Mouse (Mus musculus) testis, adult 2 months (tissue): Measurements from ENCODE around the gene Tctex1d1. TPM values are rescaled to one million over a fixed set of nuclear protein-coding genes. Genes with fewer than 3 reads are reported as not detected.

ENCODE experiments used
- H3K27ac ChIP-seq: fragments of 200-500 bp; 2 replicates; pipeline ENCODE4 v1.5.1; 2012; ENCODE audit warnings: low read depth, low read length; ENCODE audit not compliant: control insufficient read depth, insufficient read depth
- H3K27me3 ChIP-seq: fragments of 200-500 bp; 2 replicates; pipeline ENCODE4 v1.6.1; 2012; ENCODE audit warnings: mild to moderate bottlenecking, low read length, moderate library complexity; ENCODE audit not compliant: control insufficient read depth, insufficient read depth
- H3K36me3 ChIP-seq: fragments of 200-500 bp; 2 replicates; pipeline ENCODE4 v1.6.1; 2012; ENCODE audit warnings: mild to moderate bottlenecking, low read length; ENCODE audit not compliant: control insufficient read depth, insufficient read depth
- H3K4me1 ChIP-seq: fragments of 200-500 bp; 2 replicates; pipeline ENCODE4 v1.6.1; 2012; ENCODE audit warnings: low read length; ENCODE audit not compliant: control insufficient read depth, insufficient read depth
- H3K4me3 ChIP-seq: fragments of 200-500 bp; 2 replicates; pipeline ENCODE4 v1.5.1; 2012; ENCODE audit warnings: low read depth, mild to moderate bottlenecking, low read length, moderate library complexity, mixed read lengths; ENCODE audit not compliant: control insufficient read depth
- CTCF ChIP-seq: fragments of 200-500 bp; IDR thresholded peaks from 2 replicates; pipeline ENCODE4 v1.5.1; 2012; ENCODE audit warnings: low read depth, mild to moderate bottlenecking, inconsistent platforms, low read length, moderate library complexity; ENCODE audit not compliant: control insufficient read depth, insufficient read depth, insufficient replicate concordance
- POLR2A ChIP-seq: fragments of 200-500 bp; IDR thresholded peaks from 2 replicates; pipeline ENCODE4 v1.6.1; 2012; ENCODE audit warnings: low read depth, mild to moderate bottlenecking, inconsistent platforms, low read length, moderate library complexity; ENCODE audit not compliant: control insufficient read depth
- polyA plus RNA-seq: library from polyadenylated mRNA; depleted of rRNA; stranded (reverse); fragments of >200 nt; gene quantifications from 2 replicates; pipeline ENCODE4 v1.2.3, GENCODE M21; 2012; rRNA removed

Gene Tctex1d1
- polyA plus RNA-seq, 1 experiment = 417 TPM

- no peak overlapping the region for H3K27ac ChIP-seq
- H3K4me3 ChIP-seq = no peak overlapping the region
- peaks cover 1% of the 10 kb centered on the region; the same call in 1 of the 2 replicates for H3K36me3 ChIP-seq
- no peaks in the 10 kb centered on the region for H3K27me3 ChIP-seq
- H3K4me1 ChIP-seq = no peaks in the 10 kb centered on the region
- TF ChIP-seq CTCF (no peak), POLR2A (no peak)
Measured at GRCm38 (mm10) chr4:103039103-103039837, 60.9 kb downstream of the Tctex1d1 start.

- Histone ChIP-seq H3K27ac (no peak overlapping the region), H3K4me1 (no peaks in the 10 kb centered on the region), H3K4me3 (no peak overlapping the region), H3K27me3 (no peaks in the 10 kb centered on the region), H3K36me3 (peaks cover 1% of the 10 kb centered on the region; the same call in 1 of the 2 replicates)
- TF ChIP-seq POLR2A = no peak
- TF ChIP-seq CTCF = no peak
Measured at GRCm38 (mm10) chr4:103039838-103040191, 61.4 kb downstream of the Tctex1d1 start.

GRCm38 (mm10) chr4:103042997-103043396, 64.6 kb downstream of the Tctex1d1 start:
- Histone ChIP-seq H3K36me3 (peaks cover 1% of the 10 kb centered on the region; the same call in 1 of the 2 replicates), H3K27ac (no peak overlapping the region), H3K4me3 (no peak overlapping the region), H3K4me1 (no peaks in the 10 kb centered on the region), H3K27me3 (no peaks in the 10 kb centered on the region)
- TF ChIP-seq POLR2A (no peak), CTCF (no peak)

DNA sequence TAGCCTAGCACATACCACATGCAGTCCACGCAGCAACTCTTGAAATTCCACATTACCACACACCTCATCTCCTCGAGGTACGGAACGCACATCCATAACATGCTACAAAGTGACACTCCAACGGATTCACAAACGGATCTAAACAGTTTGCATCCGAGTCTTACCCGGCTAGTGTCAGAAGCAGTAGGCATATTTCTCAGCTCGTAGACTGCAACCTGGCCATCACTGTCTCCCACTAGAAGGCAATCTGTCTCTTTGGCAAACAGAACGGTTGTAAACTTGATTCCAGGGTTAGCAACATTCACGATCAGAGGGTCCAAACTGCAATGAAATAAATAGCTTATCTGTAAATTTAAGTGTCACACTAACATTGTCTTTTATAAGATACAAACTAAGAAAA, 69.6 kb downstream of the Tctex1d1 start:
- Histone ChIP-seq H3K36me3 (no peaks in the 10 kb centered on the region), H3K27me3 (no peaks in the 10 kb centered on the region), H3K27ac (no peak overlapping the region), H3K4me1 (no peaks in the 10 kb centered on the region), H3K4me3 (no peak overlapping the region)
- TF ChIP-seq POLR2A (no peak), CTCF (no peak)

Other genes starting within 250 kb of the Tctex1d1 start
- 8.6 and 10.3 TPM in 2 replicates for gene Sgip1, start 237.3 kb upstream of the Tctex1d1 start, polyA plus RNA-seq
- 2.4 and 3.0 TPM in 2 replicates for gene Insl5, start 48.2 kb downstream of the Tctex1d1 start, polyA plus RNA-seq
- 14.3 and 15.8 TPM in 2 replicates for gene Mier1, start 135.8 kb downstream of the Tctex1d1 start, polyA plus RNA-seq
- 21.7 and 25.2 TPM in 2 replicates for gene Wdr78, start 135.9 kb downstream of the Tctex1d1 start, polyA plus RNA-seq
- gene Slc35d1, start 236.6 kb downstream of the Tctex1d1 start, polyA plus RNA-seq = 3.4 and 5.5 TPM in 2 replicates